Mouse (Mus musculus) heart, embryonic 16.5 days (tissue): ENCODE measurements around the gene Olfr1056. TPM values are rescaled to one million over a fixed set of nuclear protein-coding genes. Genes with fewer than 3 reads are reported as not detected.
"Not testable (repeated sequence)": the region's sequence is repeated elsewhere in the genome, so short reads cannot be mapped to it uniquely, and the experiment has no call there.

ENCODE experiments used
- ATAC-seq: fragments of 200-750 bp; cut with Nextera tagmentation; replicated peaks from 2 replicates; pipeline ENCODE4 v1.8.0; 2017; ENCODE audit warnings: moderate number of reproducible peaks; ENCODE audit not compliant: insufficient read depth, low FRiP score; ENCODE audit errors: extremely low read depth
- H3K27ac ChIP-seq: fragments of 300-500 bp; sonication (generic); 2 replicates; pipeline ENCODE4 v1.5.1; 2014; ENCODE audit warnings: mild to moderate bottlenecking, low read length, control low read depth, moderate library complexity
- H3K27me3 ChIP-seq: fragments of 300-500 bp; sonication (generic); 2 replicates; pipeline ENCODE4 v1.6.1; 2014; ENCODE audit warnings: low read length, mixed read lengths; ENCODE audit not compliant: control insufficient read depth, insufficient read depth
- H3K36me3 ChIP-seq: fragments of 300-500 bp; sonication (generic); 2 replicates; pipeline ENCODE4 v1.6.1; 2014; ENCODE audit not compliant: control insufficient read depth, insufficient read depth
- H3K4me1 ChIP-seq: fragments of 300-500 bp; sonication (generic); 2 replicates; pipeline ENCODE4 v1.6.1; 2014; ENCODE audit warnings: low read length, mixed read lengths; ENCODE audit not compliant: control insufficient read depth, insufficient read depth
- H3K4me2 ChIP-seq: fragments of 300-500 bp; sonication (generic); 2 replicates; pipeline ENCODE4 v1.6.1; 2014; ENCODE audit warnings: low read depth, mild to moderate bottlenecking, control low read depth, low read length
- H3K4me3 ChIP-seq: fragments of 300-500 bp; sonication (generic); 2 replicates; pipeline ENCODE4 v1.5.1; 2014; ENCODE audit warnings: mild to moderate bottlenecking, control low read depth, low read length
- H3K9ac ChIP-seq: fragments of 300-500 bp; sonication (generic); 2 replicates; pipeline ENCODE4 v1.6.1; 2014; ENCODE audit warnings: low read length, control low read depth
- H3K9me3 ChIP-seq: fragments of 300-500 bp; sonication (generic); replicated peaks from 2 replicates; pipeline ENCODE4 v1.6.1; 2016; ENCODE audit warnings: low read length; ENCODE audit not compliant: control insufficient read depth
- WGBS: fragments of 180-500 bp; shearing (Covaris S2); extraction: QIAGEN DNeasy Blood & Tissue Kit; methylation state at CpG from one replicate; pipeline ENCODE4 v1.1.7; 2014; 5-methylcytosine and 5-hydroxymethylcytosine counted together
- polyA plus RNA-seq: library from polyadenylated mRNA; unstranded; fragments of >200 nt; fragmentation: Nextera tagmentation; extraction: Ambion mirVana; gene quantifications from 2 replicates; pipeline ENCODE4 v1.2.1, GENCODE M21; 2015

Gene Olfr1056
- not detected in 2 replicates for polyA plus RNA-seq

GRCm38 (mm10) chr2:86362369-86362768, at the start of gene Olfr1056:
TSS of gene Olfr1056 (minus strand) at chr2:86362469.
- Histone ChIP-seq H3K9me3 (no peaks in the 10 kb centered on the region), H3K36me3 (no peaks in the 10 kb centered on the region), H3K9ac (no peak within 1 kb of the TSS), H3K27ac (no peak within 1 kb of the TSS), H3K4me1 (no peaks in the 10 kb centered on the region), H3K4me3 (no peak within 1 kb of the TSS), H3K4me2 (no peak within 1 kb of the TSS), H3K27me3 (no peaks in the 10 kb centered on the region)
- ATAC-seq, result no peak

- H3K9ac ChIP-seq, result no peak overlapping the region
- no peaks in the 10 kb centered on the region for H3K9me3 ChIP-seq
- H3K27me3 ChIP-seq, result no peaks in the 10 kb centered on the region
- H3K4me3 ChIP-seq, result no peak overlapping the region
- H3K4me1 ChIP-seq, result no peaks in the 10 kb centered on the region
- H3K27ac ChIP-seq, result no peak overlapping the region
- 81% methylated on average over 2 of the region's 2 CpGs for WGBS
- ATAC-seq, result no peak
- H3K4me2 ChIP-seq, result no peak overlapping the region
- no peaks in the 10 kb centered on the region for H3K36me3 ChIP-seq
These were observed 32.8 kb upstream of the Olfr1056 start for GRCm38 (mm10) chr2:86395114-86395513.

GRCm38 (mm10) chr2:86388461-86388860, 26.2 kb upstream of the Olfr1056 start, which contains the start of gene Olfr1058:
TSS of gene Olfr1058 (minus strand) at chr2:86388561.
- not testable (repeated sequence) for H3K9me3 ChIP-seq, H3K27ac ChIP-seq, H3K4me3 ChIP-seq, H3K27me3 ChIP-seq, ATAC-seq, H3K4me1 ChIP-seq, H3K36me3 ChIP-seq, H3K4me2 ChIP-seq, H3K9ac ChIP-seq

- no peak for ATAC-seq
- no peaks in the 10 kb centered on the region for H3K4me1 ChIP-seq
- no peak within 1 kb of the TSS for H3K27ac ChIP-seq
These were observed 16.0 kb upstream of the Olfr1056 start, which contains the start of gene Olfr1057 for GRCm38 (mm10) chr2:86378293-86378692. TSS of gene Olfr1057 (minus strand) at chr2:86378393.

GRCm38 (mm10) chr2:86366342-86366741, 4.1 kb upstream of the Olfr1056 start:
- H3K9me3 ChIP-seq, H3K36me3 ChIP-seq, H3K27me3 ChIP-seq, H3K27ac ChIP-seq, H3K4me3 ChIP-seq, H3K4me2 ChIP-seq, H3K9ac ChIP-seq, H3K4me1 ChIP-seq, ATAC-seq: not testable (repeated sequence)
- no CpG with 5 or more reads among the region's 6 CpGs for WGBS

More at GRCm38 (mm10) chr2:86378293-86378692, 16.0 kb upstream of the Olfr1056 start, which contains the start of gene Olfr1057:
- Histone ChIP-seq H3K9ac (no peak within 1 kb of the TSS), H3K4me3 (no peak within 1 kb of the TSS), H3K36me3 (no peaks in the 10 kb centered on the region), H3K9me3 (no peaks in the 10 kb centered on the region), H3K4me2 (no peak within 1 kb of the TSS), H3K27me3 (no peaks in the 10 kb centered on the region)

GRCm38 (mm10) chr2:86351751-86352150, 10.5 kb downstream of the Olfr1056 start:
- H3K36me3 ChIP-seq, H3K4me2 ChIP-seq, H3K9ac ChIP-seq, H3K9me3 ChIP-seq, H3K27me3 ChIP-seq, H3K4me1 ChIP-seq, H3K4me3 ChIP-seq, ATAC-seq, H3K27ac ChIP-seq: not testable (repeated sequence)
- WGBS, result 82% methylated on average over 1 of the region's 1 CpGs

GRCm38 (mm10) chr2:86350184-86350583, 12.1 kb downstream of the Olfr1056 start, which contains the start of gene Olfr1055:
TSS of gene Olfr1055 (minus strand) at chr2:86350284.
- Histone ChIP-seq H3K4me1 (no peaks in the 10 kb centered on the region), H3K9ac (no peak within 1 kb of the TSS), H3K36me3 (no peaks in the 10 kb centered on the region), H3K9me3 (no peaks in the 10 kb centered on the region), H3K27ac (no peak within 1 kb of the TSS), H3K27me3 (no peaks in the 10 kb centered on the region), H3K4me3 (no peak within 1 kb of the TSS), H3K4me2 (no peak within 1 kb of the TSS)
- no peak for ATAC-seq
- 86% methylated on average over 5 of the region's 5 CpGs for WGBS

GRCm38 (mm10) chr2:86335333-86335732, 26.9 kb downstream of the Olfr1056 start, which contains the start of gene Olfr1054:
TSS of gene Olfr1054 (minus strand) at chr2:86335433.
- no peak for ATAC-seq
- Histone ChIP-seq H3K9ac (no peak within 1 kb of the TSS), H3K4me1 (no peaks in the 10 kb centered on the region), H3K4me3 (no peak within 1 kb of the TSS), H3K27ac (no peak within 1 kb of the TSS), H3K36me3 (no peaks in the 10 kb centered on the region), H3K4me2 (no peak within 1 kb of the TSS), H3K9me3 (no peaks in the 10 kb centered on the region), H3K27me3 (no peaks in the 10 kb centered on the region)
- 85% methylated on average over 3 of the region's 3 CpGs for WGBS

- no peaks in the 10 kb centered on the region for H3K4me1 ChIP-seq
These were observed 47.1 kb downstream of the Olfr1056 start, which contains the start of gene Olfr1053 for GRCm38 (mm10) chr2:86315184-86315583. TSS of gene Olfr1053 (minus strand) at chr2:86315284.

More at GRCm38 (mm10) chr2:86315184-86315583, 47.1 kb downstream of the Olfr1056 start, which contains the start of gene Olfr1053:
- no peak for ATAC-seq
- Histone ChIP-seq H3K4me3 (no peak within 1 kb of the TSS), H3K27me3 (no peaks in the 10 kb centered on the region), H3K9ac (no peak within 1 kb of the TSS), H3K9me3 (no peaks in the 10 kb centered on the region), H3K36me3 (no peaks in the 10 kb centered on the region), H3K27ac (no peak within 1 kb of the TSS), H3K4me2 (no peak within 1 kb of the TSS)
- 46% methylated on average over 3 of the region's 3 CpGs for WGBS
